Mouse (Mus musculus) ES-Bruce4 (cell line): ENCODE results near the gene Fam160b1.

ENCODE experiments used
- CTCF ChIP-seq: IDR thresholded peaks from one replicate; pipeline ENCODE4 v1.8.1; 2011; ENCODE audit warnings: low read depth, low read length
- EP300 ChIP-seq: IDR thresholded peaks from 2 replicates; pipeline ENCODE4 v1.6.1; 2011; ENCODE audit warnings: low read depth, low read length; ENCODE audit not compliant: insufficient read depth

DNA sequence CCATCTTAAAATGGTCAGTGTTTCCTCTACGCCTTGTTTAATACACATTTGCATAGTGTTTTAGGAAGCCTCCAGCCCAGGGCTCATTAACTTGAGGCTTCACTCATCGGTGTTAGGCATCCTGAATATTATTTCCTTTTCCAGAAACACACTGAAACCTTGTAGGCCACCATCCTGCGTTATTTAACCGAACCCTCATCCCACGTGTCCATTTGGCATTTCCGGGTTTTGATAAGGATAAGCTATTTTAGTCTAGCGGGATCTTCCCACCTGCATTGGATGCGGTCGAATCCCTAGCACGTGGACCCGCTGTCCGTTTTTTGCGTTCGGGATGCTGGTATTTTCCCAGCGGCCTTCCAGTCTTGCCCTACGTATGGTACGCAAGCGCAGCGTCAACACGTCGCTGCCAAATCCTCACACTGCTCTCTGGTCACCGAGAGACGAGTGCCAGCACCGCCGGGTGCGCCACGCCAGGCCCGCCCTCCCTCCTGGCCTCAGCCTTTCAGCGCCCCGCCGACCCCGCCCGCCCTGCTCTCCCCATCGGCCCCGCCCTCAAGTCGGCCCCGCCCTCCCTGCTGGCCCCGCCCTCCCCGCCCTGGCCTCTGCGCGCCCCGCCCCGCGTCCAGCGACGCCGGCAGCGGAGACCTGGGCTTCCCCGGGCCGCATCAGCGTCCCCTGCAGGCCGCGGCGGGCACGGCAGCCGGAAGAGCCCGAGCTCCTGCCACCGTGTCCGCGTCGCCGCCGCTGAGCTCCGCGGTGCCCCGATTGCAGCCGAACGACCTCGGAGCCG lies at the start of gene Fam160b1:
- TF ChIP-seq CTCF, result peak; percentile 59
- TF ChIP-seq EP300, result 0 out of 2 replicates have a peak, but pooled peaks have one; percentile 50
